Mouse (Mus musculus) ES-E14 (cell line): ENCODE measurements around the gene Rasl11b.

Source experiments
- HCFC1 ChIP-seq: IDR thresholded peaks from 2 replicates; pipeline ENCODE4 v1.6.1; 2012; ENCODE audit warnings: low read length, inconsistent platforms, borderline replicate concordance; ENCODE audit not compliant: insufficient read depth
- MAFK ChIP-seq: IDR thresholded peaks from 2 replicates; pipeline ENCODE4 v1.6.1; 2014; ENCODE audit warnings: mild to moderate bottlenecking, low read depth, low read length, inconsistent platforms; ENCODE audit not compliant: insufficient read depth

GRCm38 (mm10) chr5:74200481-74200880, 5.4 kb downstream of the Rasl11b start:
- TF ChIP-seq MAFK = no peak
- no peak for TF ChIP-seq HCFC1
